Mouse (Mus musculus): ENCODE results near the gene Dpm3. TPM values are rescaled to one million over a fixed set of nuclear protein-coding genes. Genes with fewer than 3 reads are reported as not detected.

Dpm3 gene
- polyA plus RNA-seq, 1 experiment from 2014 or later: 88.7 TPM

DNA sequence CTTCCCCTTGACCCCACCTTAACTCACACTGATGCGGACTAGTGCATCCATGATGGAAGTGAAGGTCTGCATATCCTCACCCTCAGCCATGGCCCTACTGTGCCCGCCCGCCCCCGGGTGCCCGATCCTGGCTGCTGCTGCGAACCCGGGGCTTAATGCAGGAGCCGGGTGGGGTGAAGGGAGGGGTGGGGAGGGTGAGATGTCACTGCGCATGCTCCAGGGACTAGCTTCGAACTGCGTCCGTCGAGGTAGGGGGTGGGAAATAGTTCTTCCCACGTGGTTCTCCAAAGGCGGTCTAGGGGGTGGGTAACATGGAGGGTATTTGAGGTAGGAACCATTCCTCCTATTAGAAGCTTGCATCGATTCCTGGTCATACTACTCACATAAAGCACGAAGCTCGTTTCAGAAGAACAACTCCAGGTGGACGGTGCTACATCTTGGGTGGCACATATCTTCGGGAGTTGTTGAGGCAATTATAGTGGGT is 13.4 kb upstream of the Dpm3 start, which contains the start of gene Krtcap2:
TSS of gene Krtcap2 (plus strand) at position 279 of the 484 bp plus-strand sequence.
- Histone ChIP-seq H3K27me3 (peaks cover 20% of the 10 kb centered on the region), H3K9ac (peak within 1 kb of the TSS; percentile 84), H3K4me1 (replicated peaks) (peaks cover 43% of the 10 kb centered on the region), H3K4me3 (peak within 1 kb of the TSS; percentile 90), H3K4me2 (peak within 1 kb of the TSS; percentile 82), H3K27ac (peak within 1 kb of the TSS; percentile 84), H3K9me3 (replicated peaks) (no peaks in the 10 kb centered on the region), H3K36me3 (no peaks in the 10 kb centered on the region)
- peak; percentile 9; the same call in 1 of the 2 replicates for ATAC-seq (replicated peaks; ENCODE audit: insufficient number of reproducible peaks, insufficient read depth, low FRiP score, low read depth)
- 5% methylated on average over 20 of the region's 20 CpGs for WGBS

GRCm38 (mm10) chr3:89246261-89247100 is 12.7 kb upstream of the Dpm3 start, which contains the start of gene Trim46:
Gene Trim46, minus strand, starts transcription at chr3:89246309.
- H3K9ac ChIP-seq: peak within 1 kb of the TSS; percentile 84
- ATAC-seq (replicated peaks; ENCODE audit: insufficient number of reproducible peaks, insufficient read depth, low FRiP score, low read depth): peak; percentile 72
- H3K27me3 ChIP-seq: peaks cover 20% of the 10 kb centered on the region
- H3K4me1 ChIP-seq (replicated peaks): peaks cover 50% of the 10 kb centered on the region
- H3K4me2 ChIP-seq: peak within 1 kb of the TSS; percentile 82
- H3K4me3 ChIP-seq: peak within 1 kb of the TSS; percentile 90
- under 1% methylated on average over 42 of the region's 42 CpGs for WGBS
- no peaks in the 10 kb centered on the region for H3K36me3 ChIP-seq
- H3K27ac ChIP-seq: peak within 1 kb of the TSS; percentile 84
- H3K9me3 ChIP-seq (replicated peaks): no peaks in the 10 kb centered on the region

DNA sequence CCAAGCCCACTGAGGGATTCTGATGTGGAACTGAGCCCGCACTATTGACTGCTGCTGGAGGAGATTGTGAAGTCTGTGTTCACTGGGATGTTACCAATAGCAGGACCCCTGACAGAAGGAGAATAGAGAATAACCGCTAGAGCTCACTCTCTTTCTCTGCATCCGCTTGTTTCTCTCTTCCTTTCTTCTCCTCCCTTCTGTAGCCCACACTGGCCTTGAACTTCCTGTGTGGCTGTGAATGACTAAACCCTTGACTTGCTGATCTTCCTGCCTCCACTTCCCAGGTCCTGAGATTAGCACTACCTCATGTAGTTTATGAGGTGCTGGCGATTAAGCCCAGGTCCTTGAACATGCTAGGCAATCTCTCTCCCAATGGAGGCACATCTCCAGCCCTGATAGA is 11.7 kb upstream of the Dpm3 start:
- Histone ChIP-seq H3K36me3 (no peaks in the 10 kb centered on the region), H3K9ac (peak overlapping the region; percentile 84; the same call in 1 of the 2 replicates), H3K27me3 (peaks cover 24% of the 10 kb centered on the region), H3K4me3 (peak overlapping the region; percentile 90), H3K27ac (no peak overlapping the region), H3K9me3 (replicated peaks) (no peaks in the 10 kb centered on the region), H3K4me1 (replicated peaks) (peaks cover 59% of the 10 kb centered on the region), H3K4me2 (peak overlapping the region; percentile 82)
- WGBS: 74% methylated on average over 4 of the region's 4 CpGs
- ATAC-seq (replicated peaks; ENCODE audit: insufficient number of reproducible peaks, insufficient read depth, low FRiP score, low read depth): no peak

GRCm38 (mm10) chr3:89250435-89251040 is 8.6 kb upstream of the Dpm3 start:
- H3K27me3 ChIP-seq: 0 out of 2 replicates have a peak, but pooled peaks cover 6% of the 10 kb centered on the region
- 18% methylated on average over 7 of the region's 7 CpGs for WGBS
- H3K9me3 ChIP-seq (replicated peaks): no peaks in the 10 kb centered on the region
- no peaks in the 10 kb centered on the region for H3K36me3 ChIP-seq
- no peak overlapping the region for H3K4me2 ChIP-seq
- H3K27ac ChIP-seq: peak overlapping the region; percentile 50
- H3K4me1 ChIP-seq (replicated peaks): peaks cover 37% of the 10 kb centered on the region
- no peak for ATAC-seq (replicated peaks; ENCODE audit: insufficient number of reproducible peaks, insufficient read depth, low FRiP score, low read depth)
- H3K4me3 ChIP-seq: no peak overlapping the region
- no peak overlapping the region for H3K9ac ChIP-seq

DNA sequence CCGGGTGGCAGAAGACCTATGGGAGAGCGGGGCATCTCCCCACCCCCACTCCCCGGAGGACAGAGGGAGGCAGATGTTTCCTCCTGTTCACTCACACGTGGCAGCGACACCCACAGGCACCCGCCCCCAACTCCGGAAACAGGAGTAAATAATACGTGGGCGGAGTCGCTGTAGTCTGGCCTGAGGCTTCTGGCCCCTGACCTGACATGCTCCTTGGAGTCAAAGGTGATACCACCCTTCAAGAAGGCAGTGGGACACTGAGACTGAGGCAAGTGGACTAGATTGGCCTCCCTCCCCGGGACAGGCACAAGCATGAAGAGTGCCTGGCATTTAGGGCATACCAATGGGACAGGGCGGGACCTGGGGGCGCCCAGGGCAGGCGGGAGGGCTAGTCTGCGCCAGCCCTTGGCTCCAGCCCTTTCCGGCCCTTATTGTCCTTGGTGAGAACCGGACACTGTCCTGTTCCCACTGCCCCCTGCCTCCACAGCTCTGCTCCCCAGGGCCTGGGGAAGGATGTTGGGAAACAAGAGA is 7.7 kb upstream of the Dpm3 start:
- ATAC-seq (replicated peaks; ENCODE audit: insufficient number of reproducible peaks, insufficient read depth, low FRiP score, low read depth): peak; percentile 51; the same call in 1 of the 2 replicates
- peak overlapping the region; percentile 50 for H3K27ac ChIP-seq

DNA sequence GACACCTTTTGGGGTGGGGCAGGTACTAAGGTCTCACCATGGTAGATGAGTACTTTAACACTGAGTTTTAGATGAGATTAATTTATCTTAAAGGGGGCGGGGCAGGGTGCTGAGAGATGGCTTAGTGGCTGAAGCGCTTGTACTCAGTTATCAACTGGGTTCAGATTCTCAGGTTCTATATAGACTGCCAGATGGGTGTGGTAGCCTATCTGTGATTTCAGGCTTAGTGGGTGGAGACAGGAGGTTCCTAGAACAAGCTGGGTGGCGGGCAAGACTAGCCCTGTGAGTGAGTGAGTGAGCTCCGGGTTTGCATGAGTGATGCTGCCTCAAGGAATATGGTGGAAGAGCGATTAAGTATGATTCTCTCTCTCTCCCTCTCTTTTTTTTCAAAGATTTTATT is 4.2 kb upstream of the Dpm3 start:
- no peak for ATAC-seq (replicated peaks; ENCODE audit: insufficient number of reproducible peaks, insufficient read depth, low FRiP score, low read depth)
- no peak overlapping the region for H3K27ac ChIP-seq
- 81% methylated on average over 5 of the region's 5 CpGs for WGBS
- H3K9me3 ChIP-seq (replicated peaks): no peaks in the 10 kb centered on the region
- no peak overlapping the region for H3K4me3 ChIP-seq
- H3K4me1 ChIP-seq (replicated peaks): peaks cover 20% of the 10 kb centered on the region
- no peak overlapping the region for H3K4me2 ChIP-seq
- no peak overlapping the region for H3K9ac ChIP-seq
- H3K27me3 ChIP-seq: 0 out of 2 replicates have a peak, but pooled peaks cover 6% of the 10 kb centered on the region
- H3K36me3 ChIP-seq: no peaks in the 10 kb centered on the region

More for the DNA sequence above, 7.7 kb upstream of the Dpm3 start:
- 10% methylated on average over 17 of the region's 17 CpGs for WGBS
- H3K4me1 ChIP-seq (replicated peaks): peaks cover 30% of the 10 kb centered on the region
- H3K4me2 ChIP-seq: peak overlapping the region; percentile 38
- no peak overlapping the region for H3K9ac ChIP-seq
- H3K36me3 ChIP-seq: no peaks in the 10 kb centered on the region
- H3K9me3 ChIP-seq (replicated peaks): no peaks in the 10 kb centered on the region
- H3K4me3 ChIP-seq: peak overlapping the region; percentile 10; the same call in 1 of the 2 replicates
- H3K27me3 ChIP-seq: 0 out of 2 replicates have a peak, but pooled peaks cover 6% of the 10 kb centered on the region

DNA sequence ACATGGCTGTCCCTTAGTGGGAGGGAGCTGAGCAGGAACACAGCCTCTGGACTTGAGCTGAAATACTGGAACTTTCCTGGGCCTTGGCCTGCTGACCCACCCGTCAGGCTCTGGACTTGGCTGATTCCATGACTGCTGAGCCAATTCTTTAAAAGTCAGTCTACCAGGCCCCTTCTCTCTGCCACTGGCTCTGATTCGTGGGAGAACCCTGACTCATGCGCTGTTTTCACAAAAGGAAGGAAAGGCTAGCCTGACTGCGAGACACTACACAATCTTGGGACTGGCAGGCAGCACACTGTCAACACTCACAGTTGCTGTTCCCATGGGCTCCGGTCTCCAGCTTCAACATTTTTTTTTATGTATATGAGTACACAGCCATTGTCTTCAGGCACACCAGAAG is 3.0 kb upstream of the Dpm3 start:
- no peaks in the 10 kb centered on the region for H3K9me3 ChIP-seq (replicated peaks)
- H3K36me3 ChIP-seq: no peaks in the 10 kb centered on the region
- H3K9ac ChIP-seq: no peak overlapping the region
- ATAC-seq (replicated peaks; ENCODE audit: insufficient number of reproducible peaks, insufficient read depth, low FRiP score, low read depth): no peak
- H3K4me2 ChIP-seq: no peak overlapping the region
- peaks cover 12% of the 10 kb centered on the region for H3K4me1 ChIP-seq (replicated peaks)
- H3K27me3 ChIP-seq: 0 out of 2 replicates have a peak, but pooled peaks cover 6% of the 10 kb centered on the region
- 0 out of 2 replicates have a peak overlapping the region, but pooled peaks have one; percentile 11 for H3K27ac ChIP-seq
- WGBS: 45% methylated on average over 5 of the region's 5 CpGs
- no peak overlapping the region for H3K4me3 ChIP-seq

DNA sequence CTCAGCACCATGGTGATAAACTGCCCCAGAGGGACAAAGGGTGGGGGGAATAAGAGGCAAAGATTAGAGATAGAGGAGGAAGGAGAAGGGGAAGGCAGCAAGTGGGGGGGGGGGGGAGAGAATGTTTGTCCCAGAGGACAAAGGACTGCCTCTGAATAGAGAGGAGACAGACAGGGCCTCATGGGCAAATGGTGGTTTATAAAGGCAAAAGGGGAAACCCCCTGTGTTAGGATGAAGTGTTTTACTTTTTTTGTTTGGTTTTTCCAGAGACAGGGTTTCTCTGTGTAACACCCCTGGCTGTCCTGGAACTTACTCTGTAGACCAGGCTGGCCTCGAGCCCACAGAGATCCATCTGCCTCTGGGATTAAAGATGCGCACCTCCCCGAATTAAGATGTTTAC is 1.1 kb downstream of the Dpm3 start:
- no peaks in the 10 kb centered on the region for H3K9me3 ChIP-seq (replicated peaks)

GRCm38 (mm10) chr3:89262417-89262816 is 3.3 kb downstream of the Dpm3 start:
- Histone ChIP-seq H3K27me3 (no peaks in the 10 kb centered on the region), H3K9me3 (replicated peaks) (no peaks in the 10 kb centered on the region), H3K9ac (no peak overlapping the region), H3K4me2 (no peak overlapping the region), H3K27ac (peak overlapping the region; percentile 57), H3K36me3 (no peaks in the 10 kb centered on the region), H3K4me3 (no peak overlapping the region), H3K4me1 (replicated peaks) (peaks cover 9% of the 10 kb centered on the region)
- WGBS: 44% methylated on average over 10 of the region's 10 CpGs
- ATAC-seq (replicated peaks; ENCODE audit: insufficient number of reproducible peaks, insufficient read depth, low FRiP score, low read depth): no peak

More for the DNA sequence above, 1.1 kb downstream of the Dpm3 start:
- H3K4me3 ChIP-seq: no peak overlapping the region
- no peaks in the 10 kb centered on the region for H3K4me1 ChIP-seq (replicated peaks)
- H3K36me3 ChIP-seq: no peaks in the 10 kb centered on the region
- H3K9ac ChIP-seq: no peak overlapping the region
- 73% methylated on average over 3 of the region's 3 CpGs for WGBS
- no peak for ATAC-seq (replicated peaks; ENCODE audit: insufficient number of reproducible peaks, insufficient read depth, low FRiP score, low read depth)
- H3K27me3 ChIP-seq: no peaks in the 10 kb centered on the region
- H3K4me2 ChIP-seq: no peak overlapping the region
- H3K27ac ChIP-seq: no peak overlapping the region

- Histone ChIP-seq H3K9me3 (replicated peaks) (no peaks in the 10 kb centered on the region), H3K4me1 (replicated peaks) (peaks cover 40% of the 10 kb centered on the region), H3K36me3 (no peaks in the 10 kb centered on the region), H3K27ac (peak overlapping the region; percentile 60), H3K9ac (peak overlapping the region; percentile 71), H3K4me3 (peak overlapping the region; percentile 68), H3K4me2 (peak overlapping the region; percentile 77), H3K27me3 (no peaks in the 10 kb centered on the region)
- peak; percentile 66; the same call in 1 of the 2 replicates for ATAC-seq (replicated peaks; ENCODE audit: insufficient number of reproducible peaks, insufficient read depth, low FRiP score, low read depth)
- under 1% methylated on average over 20 of the region's 20 CpGs for WGBS
Measured at GRCm38 (mm10) chr3:89266439-89266893, 7.3 kb downstream of the Dpm3 start.

GRCm38 (mm10) chr3:89268916-89269315 is 9.8 kb downstream of the Dpm3 start:
- Histone ChIP-seq H3K4me2 (peak overlapping the region; percentile 75; the same call in 1 of the 2 replicates), H3K9ac (no peak overlapping the region)

More at GRCm38 (mm10) chr3:89268916-89269315, 9.8 kb downstream of the Dpm3 start:
- WGBS: 68% methylated on average over 8 of the region's 8 CpGs
- Histone ChIP-seq H3K27ac (no peak overlapping the region), H3K9me3 (replicated peaks) (no peaks in the 10 kb centered on the region), H3K27me3 (no peaks in the 10 kb centered on the region), H3K36me3 (peaks cover 12% of the 10 kb centered on the region; the same call in 1 of the 2 replicates), H3K4me3 (no peak overlapping the region), H3K4me1 (replicated peaks) (peaks cover 44% of the 10 kb centered on the region)
- no peak for ATAC-seq (replicated peaks; ENCODE audit: insufficient number of reproducible peaks, insufficient read depth, low FRiP score, low read depth)
